Mouse (Mus musculus): Measurements from ENCODE around the gene Hbb-bt.

GRCm38 (mm10) chr7:103843034-103843433 is 29.2 kb upstream of the Hbb-bt start, which contains the start of gene Hbb-bh1:
- TF ChIP-seq CTCF (IDR thresholded peaks at IDR 0.05; ENCODE audit: low read depth, low read length) (no peak), POLR2AphosphoS5 (IDR thresholded peaks at IDR 0.05; ENCODE audit: insufficient replicate concordance, low read depth, low read length) (no peak), TAL1 (conservative IDR thresholded peaks at IDR 0.05; ENCODE audit: low read depth, low read length) (no peak)

Measured in G1E (cell line).